Mouse (Mus musculus) MEL (cell line): ENCODE measurements around the gene Rit1. TPM values are rescaled to one million over a fixed set of nuclear protein-coding genes. Genes with fewer than 3 reads are reported as not detected.

Source experiments
- DNase-seq: peaks from one replicate; pipeline ENCODE4 v3.0.0; 2011; ENCODE audit warnings: low read depth, low spot score
- H3K27ac ChIP-seq: 2 replicates; pipeline ENCODE4 v1.5.1; 2012; ENCODE audit warnings: low read depth, mild to moderate bottlenecking, control low read depth, low read length, moderate library complexity; ENCODE audit not compliant: control insufficient read depth
- H3K27me3 ChIP-seq, 2 experiments: fragments of 150-350 bp in 1 of 2; sonication (generic) in 1 of 2; 2 replicates each; pipeline ENCODE4 v1.6.1; 2012; ENCODE audit warnings: low read length in 2 of 2, mild to moderate bottlenecking in 2 of 2, improper control_type of control experiment in 1 of 2, moderate library complexity in 1 of 2; ENCODE audit not compliant: insufficient read depth in 2 of 2, control insufficient read depth in 1 of 2
- H3K36me3 ChIP-seq, 2 experiments: 2 replicates each; pipeline ENCODE4 v1.6.1; 2012 to 2014; ENCODE audit warnings: low read length in 2 of 2, improper control_type of control experiment in 1 of 2, inconsistent platforms in 1 of 2, mild to moderate bottlenecking in 1 of 2; ENCODE audit not compliant: insufficient read depth in 2 of 2, control insufficient read depth in 1 of 2
- H3K4me1 ChIP-seq, 2 experiments: fragments of 150-350 bp in 1 of 2; sonication (generic) in 1 of 2; 2 replicates each; pipeline ENCODE4 v1.6.1; 2012; ENCODE audit warnings: low read length in 2 of 2, improper control_type of control experiment in 1 of 2, mild to moderate bottlenecking in 1 of 2; ENCODE audit not compliant: insufficient read depth in 2 of 2, control insufficient read depth in 1 of 2
- H3K4me3 ChIP-seq, 2 experiments: fragments of 150-350 bp in 1 of 2; sonication (generic) in 1 of 2; 2 replicates each; pipeline ENCODE4 v1.5.1; 2012; ENCODE audit warnings: low read depth in 2 of 2, low read length in 2 of 2, mild to moderate bottlenecking in 2 of 2, moderate library complexity in 2 of 2, control low read depth in 1 of 2, improper control_type of control experiment in 1 of 2; ENCODE audit not compliant: control insufficient read depth in 1 of 2, insufficient read depth in 1 of 2
- H3K79me2 ChIP-seq: 2 replicates; pipeline ENCODE4 v1.6.1; 2012; ENCODE audit warnings: mild to moderate bottlenecking, low read length, moderate library complexity; ENCODE audit not compliant: control insufficient read depth, poor library complexity, insufficient read depth
- H3K9ac ChIP-seq: 2 replicates; pipeline ENCODE4 v1.6.1; 2012; ENCODE audit warnings: low read depth, mild to moderate bottlenecking, control low read depth, low read length, moderate library complexity; ENCODE audit not compliant: control insufficient read depth, poor library complexity, severe bottlenecking
- H3K9me3 ChIP-seq: fragments of 150-350 bp; sonication (generic); replicated peaks from 2 replicates; pipeline ENCODE4 v1.6.1; 2012; ENCODE audit warnings: mild to moderate bottlenecking, low read length, improper control_type of control experiment, moderate library complexity; ENCODE audit not compliant: insufficient read depth
- BHLHE40 ChIP-seq: IDR thresholded peaks from 2 replicates; pipeline ENCODE4 v1.6.1; 2012; ENCODE audit warnings: low read depth, mild to moderate bottlenecking, inconsistent platforms, low read length, improper control_type of control experiment, borderline replicate concordance
- CHD1 ChIP-seq: IDR thresholded peaks from 2 replicates; pipeline ENCODE4 v1.6.1; 2012; ENCODE audit warnings: low read depth, mild to moderate bottlenecking, inconsistent platforms, low read length, improper control_type of control experiment
- ETS1 ChIP-seq: IDR thresholded peaks from 2 replicates; pipeline ENCODE4 v1.6.1; 2012; ENCODE audit warnings: low read depth, mild to moderate bottlenecking, inconsistent platforms, low read length, improper control_type of control experiment, moderate library complexity
- GABPA ChIP-seq: IDR thresholded peaks from 2 replicates; pipeline ENCODE4 v1.6.1; 2012; ENCODE audit warnings: low read depth, mild to moderate bottlenecking, inconsistent platforms, low read length, improper control_type of control experiment, moderate library complexity
- JUND ChIP-seq: IDR thresholded peaks from 2 replicates; pipeline ENCODE4 v1.6.1; 2011; ENCODE audit warnings: low read depth, mild to moderate bottlenecking, improper control_type of control experiment, low read length
- MAFK ChIP-seq: IDR thresholded peaks from 2 replicates; pipeline ENCODE4 v1.6.1; 2011; ENCODE audit warnings: low read depth, mild to moderate bottlenecking, low read length, improper control_type of control experiment, borderline replicate concordance
- MAX ChIP-seq: IDR thresholded peaks from 2 replicates; pipeline ENCODE4 v1.6.1; 2011; ENCODE audit warnings: low read length, improper control_type of control experiment
- MXI1 ChIP-seq: IDR thresholded peaks from 2 replicates; pipeline ENCODE4 v1.6.1; 2011; ENCODE audit warnings: mild to moderate bottlenecking, low read depth, low read length, improper control_type of control experiment
- MYB ChIP-seq: IDR thresholded peaks from 2 replicates; pipeline ENCODE4 v1.6.1; 2011; ENCODE audit warnings: mild to moderate bottlenecking, low read depth, low read length, improper control_type of control experiment
- MYC ChIP-seq: IDR thresholded peaks from 2 replicates; pipeline ENCODE4 v1.6.1; 2011; ENCODE audit warnings: low read depth, mild to moderate bottlenecking, low read length, improper control_type of control experiment, moderate library complexity
- NELFE ChIP-seq: IDR thresholded peaks from 2 replicates; pipeline ENCODE4 v1.6.1; 2011; ENCODE audit warnings: low read depth, low read length, improper control_type of control experiment
- POLR2A ChIP-seq, 2 experiments: IDR thresholded peaks; 2 replicates each; pipeline ENCODE4 v1.6.1; 2011 to 2012; ENCODE audit warnings: low read length in 2 of 2, mild to moderate bottlenecking in 2 of 2, control low read depth in 1 of 2, improper control_type of control experiment in 1 of 2, low read depth in 1 of 2, moderate library complexity in 1 of 2; ENCODE audit not compliant: control insufficient read depth in 1 of 2, insufficient read depth in 1 of 2, poor library complexity in 1 of 2
- RAD21 ChIP-seq: IDR thresholded peaks from 2 replicates; pipeline ENCODE4 v1.6.1; 2011; ENCODE audit warnings: mild to moderate bottlenecking, low read depth, low read length, improper control_type of control experiment
- SIN3A ChIP-seq: IDR thresholded peaks from 2 replicates; pipeline ENCODE4 v1.6.1; 2012; ENCODE audit warnings: low read length, improper control_type of control experiment, inconsistent platforms
- TBP ChIP-seq: IDR thresholded peaks from 2 replicates; pipeline ENCODE4 v1.8.0; 2011; ENCODE audit warnings: low read depth, low read length, improper control_type of control experiment
- USF1 ChIP-seq: IDR thresholded peaks from 2 replicates; pipeline ENCODE4 v1.6.1; 2014; ENCODE audit warnings: low read depth, mild to moderate bottlenecking, inconsistent platforms, low read length, improper control_type of control experiment, moderate library complexity
- USF2 ChIP-seq, 2 experiments: IDR thresholded peaks; 2 replicates each; pipeline ENCODE4 v1.6.1; 2011 to 2012; ENCODE audit warnings: improper control_type of control experiment in 2 of 2, low read length in 2 of 2, borderline replicate concordance in 1 of 2, inconsistent platforms in 1 of 2, low read depth in 1 of 2, mild to moderate bottlenecking in 1 of 2; ENCODE audit not compliant: insufficient read depth in 1 of 2
- ZC3H11A ChIP-seq: IDR thresholded peaks from 2 replicates; pipeline ENCODE4 v1.6.1; 2012; ENCODE audit warnings: low read depth, mild to moderate bottlenecking, inconsistent platforms, low read length, improper control_type of control experiment
- ZKSCAN1 ChIP-seq: IDR thresholded peaks from 2 replicates; pipeline ENCODE4 v1.6.1; 2012; ENCODE audit warnings: low read depth, mild to moderate bottlenecking, inconsistent platforms, low read length, improper control_type of control experiment, moderate library complexity
- ZNF384 ChIP-seq: IDR thresholded peaks from 2 replicates; pipeline ENCODE4 v1.6.1; 2012; ENCODE audit warnings: low read depth, mild to moderate bottlenecking, inconsistent platforms, low read length, improper control_type of control experiment
- polyA plus RNA-seq, 2 experiments: library from polyadenylated mRNA; stranded (reverse) in 1 of 2; unstranded in 1 of 2; fragments of >175 nt in 1 of 2; fragments of >200 nt in 1 of 2; gene quantifications; 2 replicates each; pipeline versions ENCODE4 v1.2.1 to v1.2.4; 2012; ENCODE audit warnings: low replicate concordance in 2 of 2, low read depth in 1 of 2; ENCODE audit not compliant: insufficient read length in 2 of 2, insufficient read depth in 1 of 2, missing spikeins in 1 of 2
- total RNA-seq: library from RNA; depleted of rRNA; stranded (reverse); fragments of 300-350 nt; gene quantifications from 2 replicates; pipeline ENCODE4 v1.2.3, GENCODE M21; 2012

Gene Rit1
- total and polyA plus RNA-seq, 3 experiments: 28.7 to 34.1 TPM; not detected in 1

DNA sequence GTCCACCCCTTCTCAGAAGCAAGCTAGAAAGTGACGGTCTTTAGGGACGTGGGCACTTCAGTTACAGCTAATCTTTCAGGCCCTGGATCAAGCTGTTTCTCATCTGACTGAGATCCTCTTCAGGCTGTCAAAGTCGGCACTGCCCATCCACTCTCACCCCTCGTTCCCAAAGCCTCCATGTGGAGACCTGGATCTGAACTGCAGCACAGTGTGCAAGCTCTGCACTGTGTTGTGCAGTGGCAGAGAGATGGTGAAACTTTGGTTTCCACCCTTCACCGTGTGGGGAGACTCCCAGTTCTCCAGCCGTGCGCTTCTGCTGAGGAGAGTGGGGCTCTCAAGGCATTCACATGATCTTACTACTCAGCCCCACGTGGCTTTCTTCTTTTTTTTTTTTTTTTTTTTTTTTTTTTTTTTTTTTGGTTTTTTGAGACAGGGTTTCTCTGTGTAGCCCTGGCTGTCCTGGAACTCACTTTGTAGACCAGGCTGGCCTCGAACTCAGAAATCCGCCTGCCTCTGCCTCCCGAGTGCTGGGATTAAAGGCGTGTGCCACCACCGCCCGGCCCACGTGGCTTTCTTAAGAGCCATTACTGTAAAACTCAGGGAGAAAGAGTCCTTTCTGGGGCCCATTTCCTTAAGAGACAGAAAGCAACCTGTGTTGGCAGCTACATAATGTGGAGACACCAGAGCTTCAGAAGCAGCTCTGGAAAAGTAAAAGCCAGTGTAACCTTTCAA lies 29.7 kb downstream of the Rit1 start:
- Histone ChIP-seq H3K79me2 (no peaks in the 10 kb centered on the region; the same call in 1 of the 2 replicates), H3K27ac (peak overlapping the region; percentile 62), H3K27me3 (no peaks in the 10 kb centered on the region), H3K9ac (peak overlapping the region; percentile 72)
- DNase-seq: peak; percentile 72
- TF ChIP-seq POLR2A (IDR thresholded peaks at IDR 0.05; ENCODE audit: control insufficient read depth in 1 of 2, insufficient read depth in 1 of 2, low read depth in 1 of 2, low read length in 2 of 2, poor library complexity in 1 of 2) (peak in 1 of 2 experiments; percentile 42; a peak in 1 of 4 replicates), USF1 (peak; percentile 80), JUND (no peak), SIN3A (peak; percentile 31; the same call in 1 of the 2 replicates), MAX (peak; percentile 89), ETS1 (0 out of 2 replicates have a peak, but pooled peaks have one; percentile 7), ZC3H11A (0 out of 2 replicates have a peak, but pooled peaks have one; percentile 1), MYC (peak; percentile 97), TBP (peak; percentile 34), MAFK (no peak), RAD21 (no peak), ZNF384 (peak; percentile 92), CHD1 (no peak), MXI1 (peak; percentile 95), MYB (no peak), USF2 (IDR thresholded peaks at IDR 0.05; ENCODE audit: borderline replicate concordance in 1 of 2, insufficient read depth in 1 of 2, low read depth in 1 of 2, low read length in 2 of 2) (peak in 1 of 2 experiments; percentile 46; a peak in 1 of 4 replicates), NELFE (peak; percentile 50), ZKSCAN1 (0 out of 2 replicates have a peak, but pooled peaks have one; percentile 2)
- TF ChIP-seq, all 39 proteins: peak for 13
- peaks cover 0 to 21% of the 10 kb centered on the region in 2 experiments; a peak in 3 of 4 replicates for H3K4me1 ChIP-seq
- peaks cover 0 to 7% of the 10 kb centered on the region in 2 experiments; a peak in 2 of 4 replicates for H3K36me3 ChIP-seq
- H3K9me3 ChIP-seq: no peaks in the 10 kb centered on the region
- peak overlapping the region; percentile 55 to 79 for H3K4me3 ChIP-seq

DNA sequence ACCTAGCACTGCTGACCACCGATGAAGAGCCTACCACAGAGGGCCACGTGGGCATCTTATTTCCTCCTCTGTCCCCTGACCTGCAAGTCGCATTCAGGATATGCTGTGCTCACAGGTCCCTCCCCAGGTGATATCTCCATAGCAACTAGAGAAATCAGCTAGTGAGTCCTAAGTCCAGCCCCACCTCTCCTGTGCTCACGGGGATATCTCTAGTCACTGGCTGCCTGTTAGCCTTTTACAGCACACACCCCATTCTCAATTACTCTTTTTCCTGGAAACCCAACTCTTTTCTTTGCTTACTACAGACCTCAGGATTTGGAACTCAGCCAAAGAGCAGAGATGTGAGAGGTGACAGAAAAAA lies 30.2 kb downstream of the Rit1 start:
- TF ChIP-seq GABPA (no peak), BHLHE40 (peak; percentile 71; the same call in 1 of the 2 replicates), CHD1 (no peak), MYC (0 out of 2 replicates have a peak, but pooled peaks have one; percentile 54), ETS1 (0 out of 2 replicates have a peak, but pooled peaks have one; percentile 20)
- no peaks in the 10 kb centered on the region for H3K9me3 ChIP-seq
- H3K79me2 ChIP-seq: no peaks in the 10 kb centered on the region; the same call in 1 of the 2 replicates
- peaks cover 0 to 7% of the 10 kb centered on the region in 2 experiments; a peak in 2 of 4 replicates for H3K36me3 ChIP-seq
- H3K4me3 ChIP-seq: peak overlapping the region; percentile 0 to 20; a peak in 3 of 4 replicates
- H3K9ac ChIP-seq: peak overlapping the region; percentile 46
- H3K27me3 ChIP-seq: no peaks in the 10 kb centered on the region
- peak; percentile 81 for DNase-seq
- H3K27ac ChIP-seq: peak overlapping the region; percentile 62
- peaks cover 0 to 21% of the 10 kb centered on the region in 2 experiments; a peak in 3 of 4 replicates for H3K4me1 ChIP-seq
